8 mouse cellular contexts compared by ENCODE assay signal in genomic region chr5:142905725-142906531, GRCm38 (mm10). TPM values are rescaled to one million over a fixed set of nuclear protein-coding genes. Genes with fewer than 3 reads are reported as not detected.
DNase-seq lines count a peak whose midpoint lies in the region; ATAC-seq and TF ChIP-seq lines count a peak whose summit lies in the region.

No protein-coding gene starts in this region.

- H3K9me3 ChIP-seq in forebrain, embryonic 11.5 days (ENCODE audit: control insufficient read depth, low read length) = no peaks in the 10 kb centered on the region
- no peaks in the 10 kb centered on the region for H3K9me3 ChIP-seq in heart, embryonic 16.5 days (replicated peaks; ENCODE audit: control insufficient read depth, low read length)
- no peaks in the 10 kb centered on the region for H3K9me3 ChIP-seq in liver, embryonic 16.5 days (replicated peaks; ENCODE audit: control insufficient read depth, low read length)
- no peaks in the 10 kb centered on the region for H3K9me3 ChIP-seq in neural tube, embryonic 13.5 days

- peak; percentile 100 for DNase-seq in CD8-positive naive resting alpha-beta T cell, adult 2 months (ENCODE audit: low read depth in 2 of 2, low spot score in 2 of 2)
- peak; percentile 94 for DNase-seq in c-Kit-positive CD71-negative TER-119-negative erythroid progenitor cells, embryonic 14.5 days (ENCODE audit: low read depth)
- DNase-seq in forebrain, embryonic 11.5 days (ENCODE audit: low spot score) = peak; percentile 100
- DNase-seq in kidney, postnatal 36 days = peak; percentile 99

- peak; percentile 88 for ATAC-seq in forebrain, embryonic 11.5 days (replicated peaks; ENCODE audit: low FRiP score)
- ATAC-seq in heart, embryonic 16.5 days (replicated peaks; ENCODE audit: extremely low read depth, insufficient read depth, low FRiP score) = peak; percentile 82
- peak; percentile 92 for ATAC-seq in liver, embryonic 16.5 days (ENCODE audit: low read depth)
- peak; percentile 88 for ATAC-seq in neural tube, embryonic 13.5 days (ENCODE audit: low read depth)

- WGBS in forebrain, embryonic 11.5 days = under 1% methylated on average over 84 of the region's 84 CpGs
- under 1% methylated on average over 79 of the region's 84 CpGs for WGBS in heart, embryonic 16.5 days
- under 1% methylated on average over 81 of the region's 84 CpGs for WGBS in liver, embryonic 16.5 days (ENCODE audit: insufficient replicate concordance)
- under 1% methylated on average over 83 of the region's 84 CpGs for WGBS in neural tube, embryonic 13.5 days

- H3K9ac ChIP-seq in forebrain, embryonic 11.5 days (ENCODE audit: low read length) = peak overlapping the region; percentile 100
- peak overlapping the region; percentile 100 for H3K9ac ChIP-seq in heart, embryonic 16.5 days (ENCODE audit: low read length)
- H3K9ac ChIP-seq in liver, embryonic 16.5 days (ENCODE audit: low read depth, low read length) = peak overlapping the region; percentile 100
- peak overlapping the region; percentile 100 for H3K9ac ChIP-seq in neural tube, embryonic 13.5 days

- H3K27me3 ChIP-seq in forebrain, embryonic 11.5 days (ENCODE audit: control insufficient read depth, insufficient read depth, low read length) = no peaks in the 10 kb centered on the region
- H3K27me3 ChIP-seq in heart, embryonic 16.5 days (ENCODE audit: control insufficient read depth, insufficient read depth, low read length) = no peaks in the 10 kb centered on the region
- H3K27me3 ChIP-seq in liver, embryonic 16.5 days (ENCODE audit: control insufficient read depth, insufficient read depth, low read depth, low read length) = no peaks in the 10 kb centered on the region
- H3K27me3 ChIP-seq in neural tube, embryonic 13.5 days = no peaks in the 10 kb centered on the region
- H3K27me3 ChIP-seq in testis, adult 2 months (ENCODE audit: control insufficient read depth, insufficient read depth, low read length) = no peaks in the 10 kb centered on the region; the same call in 1 of the 2 replicates

- H3K4me2 ChIP-seq in forebrain, embryonic 11.5 days (ENCODE audit: low read depth, low read length, severe bottlenecking) = peak overlapping the region; percentile 74
- peak overlapping the region; percentile 83 for H3K4me2 ChIP-seq in heart, embryonic 16.5 days (ENCODE audit: low read depth, low read length)
- H3K4me2 ChIP-seq in liver, embryonic 16.5 days (ENCODE audit: low read depth, low read length) = peak overlapping the region; percentile 91
- peak overlapping the region; percentile 84 for H3K4me2 ChIP-seq in neural tube, embryonic 13.5 days

- peak; percentile 60 for TF ChIP-seq CTCF in testis, adult 2 months (IDR thresholded peaks at IDR 0.05; ENCODE audit: control insufficient read depth, insufficient read depth, insufficient replicate concordance, low read depth, low read length)

- H3K36me3 ChIP-seq in forebrain, embryonic 11.5 days (ENCODE audit: control insufficient read depth, insufficient read depth, low read length) = peaks cover 29% of the 10 kb centered on the region
- peaks cover 37% of the 10 kb centered on the region for H3K36me3 ChIP-seq in heart, embryonic 16.5 days (ENCODE audit: control insufficient read depth, insufficient read depth)
- peaks cover 44% of the 10 kb centered on the region for H3K36me3 ChIP-seq in liver, embryonic 16.5 days (ENCODE audit: control insufficient read depth, insufficient read depth)
- peaks cover 45% of the 10 kb centered on the region for H3K36me3 ChIP-seq in neural tube, embryonic 13.5 days
- H3K36me3 ChIP-seq in testis, adult 2 months (ENCODE audit: control insufficient read depth, insufficient read depth, low read length) = no peaks in the 10 kb centered on the region; the same call in 1 of the 2 replicates

- peak overlapping the region; percentile 100 for H3K4me3 ChIP-seq in forebrain, embryonic 11.5 days (ENCODE audit: low read depth, low read length)
- peak overlapping the region; percentile 100 for H3K4me3 ChIP-seq in heart, embryonic 16.5 days (ENCODE audit: low read length)
- peak overlapping the region; percentile 99 for H3K4me3 ChIP-seq in liver, embryonic 16.5 days (ENCODE audit: low read depth, low read length)
- peak overlapping the region; percentile 92 for H3K4me3 ChIP-seq in neural tube, embryonic 13.5 days
- H3K4me3 ChIP-seq in testis, adult 2 months (ENCODE audit: control insufficient read depth, low read depth, low read length) = peak overlapping the region; percentile 100

- peak overlapping the region; percentile 100 for H3K27ac ChIP-seq in forebrain, embryonic 11.5 days (ENCODE audit: low read depth, low read length)
- peak overlapping the region; percentile 100 for H3K27ac ChIP-seq in heart, embryonic 16.5 days (ENCODE audit: low read length)
- peak overlapping the region; percentile 100 for H3K27ac ChIP-seq in liver, embryonic 16.5 days (ENCODE audit: low read length)
- H3K27ac ChIP-seq in neural tube, embryonic 13.5 days (replicated peaks) = peak overlapping the region; percentile 100
- peak overlapping the region; percentile 100 for H3K27ac ChIP-seq in testis, adult 2 months (ENCODE audit: control insufficient read depth, insufficient read depth, low read depth, low read length)

- TF ChIP-seq POLR2A in testis, adult 2 months (IDR thresholded peaks at IDR 0.05; ENCODE audit: control insufficient read depth, low read depth, low read length) = peak; percentile 79

- H3K4me1 ChIP-seq in forebrain, embryonic 11.5 days (replicated peaks; ENCODE audit: control insufficient read depth, insufficient read depth, low read length) = peaks cover 25% of the 10 kb centered on the region; the same call in 1 of the 2 replicates
- peaks cover 57% of the 10 kb centered on the region for H3K4me1 ChIP-seq in heart, embryonic 16.5 days (ENCODE audit: control insufficient read depth, insufficient read depth, low read length)
- peaks cover 49% of the 10 kb centered on the region for H3K4me1 ChIP-seq in liver, embryonic 16.5 days (ENCODE audit: control insufficient read depth, low read depth, low read length)
- H3K4me1 ChIP-seq in neural tube, embryonic 13.5 days (replicated peaks) = peaks cover 64% of the 10 kb centered on the region
- H3K4me1 ChIP-seq in testis, adult 2 months (ENCODE audit: control insufficient read depth, insufficient read depth, low read length) = peaks cover 20% of the 10 kb centered on the region

RNA-seq across cellular contexts. Expression of gene Actb, which starts 0.6 kb away (rescaled TPM):
- 13,526 and 13,808 TPM in 2 replicates for polyA plus RNA-seq in forebrain, embryonic 11.5 days (2014; fragmentation: Nextera tagmentation; extraction: Ambion mirVana)
- 5,062 and 5,724 TPM in 2 replicates for polyA plus RNA-seq in heart, embryonic 16.5 days (2015; fragmentation: Nextera tagmentation; extraction: Ambion mirVana)
- polyA plus RNA-seq in liver, embryonic 16.5 days (2015; fragmentation: Nextera tagmentation; extraction: Ambion mirVana) = 6,197 and 6,568 TPM in 2 replicates
- 15,088 and 16,772 TPM in 2 replicates for polyA plus RNA-seq in neural tube, embryonic 13.5 days (2015; fragmentation: Nextera tagmentation; extraction: Ambion mirVana)
- 1,383 and 1,491 TPM in 2 replicates for polyA plus RNA-seq in testis, adult 2 months (2012; rRNA removed)

RNA-seq across cellular contexts. Expression of gene Fbxl18, which starts 10.7 kb away (rescaled TPM):
- polyA plus RNA-seq in forebrain, embryonic 11.5 days (2014; fragmentation: Nextera tagmentation; extraction: Ambion mirVana) = 15.4 and 16.0 TPM in 2 replicates
- 7.5 and 8.3 TPM in 2 replicates for polyA plus RNA-seq in heart, embryonic 16.5 days (2015; fragmentation: Nextera tagmentation; extraction: Ambion mirVana)
- polyA plus RNA-seq in liver, embryonic 16.5 days (2015; fragmentation: Nextera tagmentation; extraction: Ambion mirVana) = 2.7 TPM in 2 replicates
- polyA plus RNA-seq in neural tube, embryonic 13.5 days (2015; fragmentation: Nextera tagmentation; extraction: Ambion mirVana) = 25.5 and 28.2 TPM in 2 replicates
- 8.5 and 8.9 TPM in 2 replicates for polyA plus RNA-seq in testis, adult 2 months (2012; rRNA removed)

RNA-seq across cellular contexts. Expression of gene Fscn1, which starts 54.2 kb away (rescaled TPM):
- 680 and 728 TPM in 2 replicates for polyA plus RNA-seq in forebrain, embryonic 11.5 days (2014; fragmentation: Nextera tagmentation; extraction: Ambion mirVana)
- polyA plus RNA-seq in heart, embryonic 16.5 days (2015; fragmentation: Nextera tagmentation; extraction: Ambion mirVana) = 115 and 129 TPM in 2 replicates
- 19.6 and 20.4 TPM in 2 replicates for polyA plus RNA-seq in liver, embryonic 16.5 days (2015; fragmentation: Nextera tagmentation; extraction: Ambion mirVana)
- polyA plus RNA-seq in neural tube, embryonic 13.5 days (2015; fragmentation: Nextera tagmentation; extraction: Ambion mirVana) = 517 and 659 TPM in 2 replicates
- polyA plus RNA-seq in testis, adult 2 months (2012; rRNA removed) = 27.1 and 27.3 TPM in 2 replicates

Comparison
In these comparisons a context has a peak if more than half of its experiments do, and no peak if none do; other contexts are left out.
1. Peak in every context shown above with its lines: DNase-seq, ATAC-seq, H3K4me3 ChIP-seq and H3K27ac ChIP-seq.